Mouse (Mus musculus): ENCODE data around the gene Tnfsf13.

DNA sequence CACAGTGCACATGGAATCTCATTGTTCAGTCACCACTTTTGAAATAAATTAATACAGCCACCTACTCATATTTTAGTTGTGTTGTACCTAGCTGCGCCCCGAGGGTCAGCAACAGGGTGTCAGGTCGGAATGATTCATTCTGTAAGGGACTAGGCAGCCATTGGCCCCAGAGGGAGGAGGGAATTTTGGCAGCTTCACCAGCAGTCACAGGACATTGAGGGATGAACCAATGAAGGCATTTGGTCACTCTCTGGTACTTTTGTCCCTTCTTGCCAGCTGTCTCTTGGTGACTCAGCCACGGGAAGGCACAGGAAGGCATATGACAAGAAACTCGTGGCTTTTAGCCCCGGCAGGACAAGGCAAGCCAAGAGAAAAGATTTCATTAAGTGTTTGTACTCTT, 21.8 kb downstream of the Tnfsf13 start:
- TF ChIP-seq CTCF (IDR thresholded peaks at IDR 0.05; ENCODE audit: low read depth, low read length) (no peak), POLR2A (IDR thresholded peaks at IDR 0.05; ENCODE audit: extremely low read depth, insufficient read depth, low read length) (no peak)

Measured in liver, adult 2 months (tissue).